Mouse (Mus musculus): ENCODE measurements around the gene Cisd3. TPM values are rescaled to one million over a fixed set of nuclear protein-coding genes. Genes with fewer than 3 reads are reported as not detected.
"Not testable (repeated sequence)": the region's sequence is repeated elsewhere in the genome, so short reads cannot be mapped to it uniquely, and the experiment has no call there.

Cisd3 gene
- 10 to 100 TPM; 91.3 to 99.5 TPM for polyA plus RNA-seq (2017; shearing (Covaris generic))

DNA sequence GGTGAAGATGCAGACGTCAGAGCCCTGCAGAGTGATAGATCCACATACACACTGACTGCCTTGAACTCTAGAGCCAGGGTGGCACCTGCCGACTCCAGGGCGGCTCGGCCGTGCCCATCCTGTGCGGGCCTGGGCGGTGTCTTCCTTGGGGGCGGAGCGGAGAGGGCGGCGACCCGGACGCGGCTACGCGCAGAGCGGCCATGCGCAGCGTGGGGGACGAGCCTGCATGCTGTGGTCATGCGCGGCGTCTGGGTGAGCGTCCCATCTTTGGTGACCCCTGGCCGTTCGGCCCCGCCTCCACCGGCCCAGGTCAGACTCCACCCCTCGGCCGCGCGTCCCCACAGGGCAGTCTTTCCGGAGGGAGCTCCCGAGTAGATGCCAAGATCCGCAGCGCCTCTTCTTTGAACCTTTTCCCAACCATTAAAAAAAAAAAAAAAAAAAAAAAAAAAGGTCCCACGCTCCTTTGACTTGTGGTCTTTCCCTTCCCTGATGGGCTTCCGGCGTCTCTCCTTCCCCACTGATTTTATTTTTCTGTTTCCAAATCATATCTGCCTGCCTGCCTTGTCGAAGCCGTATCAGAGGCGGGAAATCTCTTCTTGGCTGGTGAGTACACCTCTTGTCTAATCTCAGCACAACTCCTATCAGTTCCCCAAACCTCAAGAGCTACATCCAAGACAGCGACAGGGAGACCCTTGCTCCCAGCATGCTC, at the start of gene Cisd3:
TSS of gene Cisd3 (plus strand) at position 214 of the 709 bp plus-strand sequence.
- ATAC-seq = peak; percentile 60

DNA sequence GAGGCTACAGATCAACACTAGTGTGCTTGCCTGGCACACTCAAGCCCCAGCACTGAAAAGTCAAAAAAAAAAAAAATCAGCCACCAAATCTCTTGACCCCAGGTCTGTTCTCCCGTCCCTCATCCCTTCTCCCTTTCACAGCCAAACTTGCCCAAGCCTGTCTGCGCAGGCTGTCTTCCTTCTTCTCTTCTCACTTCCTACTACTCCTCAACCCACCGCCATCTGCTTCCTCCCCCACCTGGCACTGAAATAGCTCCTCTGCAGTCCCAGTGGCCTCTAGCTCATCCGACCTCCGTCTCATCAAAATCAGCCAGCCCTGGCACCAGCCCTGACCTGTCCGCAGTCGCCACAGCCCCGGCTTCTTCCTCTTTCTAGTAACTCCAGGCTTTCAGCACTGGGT, 44.0 kb upstream of the Cisd3 start:
- no peak for ATAC-seq

DNA sequence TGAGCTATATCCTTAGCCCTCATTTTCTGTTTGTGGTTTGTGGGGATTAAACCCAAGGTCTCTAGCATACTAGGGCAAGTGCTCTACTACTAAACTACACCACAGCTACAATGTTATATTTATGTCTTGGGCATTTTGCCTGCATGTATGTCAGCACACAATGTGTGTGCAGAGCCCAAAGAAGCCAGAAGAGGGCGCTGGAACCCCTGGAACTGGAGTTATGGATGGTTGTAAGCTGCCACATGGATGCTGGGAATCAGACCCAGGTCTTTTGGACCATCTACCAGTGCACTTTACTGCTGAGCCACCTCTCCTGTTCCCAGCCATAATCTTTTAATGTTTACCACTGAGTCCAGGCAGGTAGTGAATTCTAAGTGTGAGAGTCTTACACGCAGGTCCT, 42.9 kb upstream of the Cisd3 start:
- ATAC-seq = no peak

DNA sequence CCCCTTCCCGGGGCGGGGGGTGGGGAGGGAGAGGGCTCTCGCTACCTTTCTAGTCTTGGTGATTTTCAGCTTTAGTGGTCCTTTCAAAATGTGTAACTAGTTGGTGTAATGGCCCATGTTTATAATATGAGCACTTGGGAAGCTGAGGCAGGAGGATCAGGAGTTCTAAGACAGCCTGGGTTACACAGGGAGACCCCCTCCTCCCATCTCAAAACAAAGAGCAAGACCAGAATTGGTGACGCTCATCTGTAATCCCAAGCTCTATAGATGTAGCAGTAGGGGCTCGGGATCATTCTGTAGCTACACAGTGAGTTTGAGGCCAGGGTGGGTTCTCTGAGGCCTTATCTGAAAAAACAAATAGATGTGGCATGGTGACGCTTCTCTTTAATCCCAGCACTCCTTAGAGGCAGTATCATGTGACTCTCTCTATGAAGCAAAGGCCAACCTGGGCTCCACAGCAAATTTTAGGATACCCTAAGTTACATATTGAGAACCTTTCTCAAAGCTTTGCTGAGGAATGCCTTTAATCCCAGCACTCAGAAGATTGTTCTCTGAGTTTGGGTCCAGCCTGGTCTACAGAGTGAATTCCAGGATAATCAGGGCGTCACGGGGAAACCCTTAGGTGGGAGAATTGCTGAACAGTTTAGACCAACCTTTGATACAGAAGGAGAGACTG, 42.1 kb upstream of the Cisd3 start:
- ATAC-seq = no peak

DNA sequence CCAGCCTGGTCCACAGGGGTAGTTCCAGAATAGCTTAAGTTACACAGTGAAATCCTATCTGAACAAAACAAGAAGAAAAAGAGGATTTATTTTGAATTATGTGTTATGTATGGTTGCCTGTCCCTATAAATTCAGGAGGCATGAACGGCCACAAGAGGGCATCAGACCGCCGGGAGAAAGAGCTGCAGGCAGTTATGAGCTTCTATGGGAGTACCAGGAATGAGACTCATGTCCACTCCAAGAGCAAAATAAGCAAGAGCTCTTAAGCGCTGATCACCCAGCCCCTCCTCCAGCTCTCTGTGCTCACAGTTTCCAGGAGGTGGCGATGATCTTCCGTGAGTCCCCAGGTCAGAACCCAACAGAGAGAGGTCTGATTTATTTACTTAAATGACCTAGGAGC, 40.8 kb upstream of the Cisd3 start:
- no peak for ATAC-seq

DNA sequence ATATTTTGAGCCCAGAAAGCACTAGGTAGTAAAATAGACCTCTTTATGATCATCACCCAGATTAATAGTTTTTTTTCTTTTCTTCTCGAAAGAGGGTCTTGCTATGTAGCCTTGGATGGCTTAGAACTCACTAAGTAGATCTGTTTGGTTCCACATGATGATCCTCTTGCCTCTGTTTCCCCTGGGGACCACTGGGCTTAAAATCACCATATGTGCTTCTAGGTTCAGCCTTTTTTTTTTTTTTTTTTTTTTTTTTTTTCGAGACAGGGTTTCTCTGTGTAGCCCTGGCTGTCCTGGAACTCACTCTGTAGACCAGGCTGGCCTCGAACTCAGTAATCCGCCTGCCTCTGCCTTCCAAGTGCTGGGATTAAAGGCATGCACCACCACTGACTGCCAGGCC, 37.1 kb upstream of the Cisd3 start:
- ATAC-seq = not testable (repeated sequence)

DNA sequence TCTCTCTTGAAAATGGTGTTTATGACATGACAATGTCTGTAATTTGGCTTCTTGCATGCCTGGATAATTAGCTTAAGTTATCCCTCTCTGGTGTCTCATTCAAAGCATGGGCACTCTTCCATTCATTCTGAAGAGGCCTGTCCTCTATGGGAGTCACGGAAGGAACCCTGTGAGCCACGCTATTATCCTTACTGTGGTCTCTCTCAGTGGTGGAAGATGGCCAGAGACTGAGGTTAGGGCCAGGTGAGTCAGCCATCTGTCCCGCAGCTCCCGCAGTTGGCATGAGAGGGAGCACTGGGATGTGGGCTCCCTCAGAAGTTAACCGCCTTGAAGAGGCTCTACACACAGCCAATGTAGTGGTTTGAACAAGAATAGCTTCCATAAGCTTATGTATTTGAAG, 35.3 kb upstream of the Cisd3 start:
- no peak for ATAC-seq

DNA sequence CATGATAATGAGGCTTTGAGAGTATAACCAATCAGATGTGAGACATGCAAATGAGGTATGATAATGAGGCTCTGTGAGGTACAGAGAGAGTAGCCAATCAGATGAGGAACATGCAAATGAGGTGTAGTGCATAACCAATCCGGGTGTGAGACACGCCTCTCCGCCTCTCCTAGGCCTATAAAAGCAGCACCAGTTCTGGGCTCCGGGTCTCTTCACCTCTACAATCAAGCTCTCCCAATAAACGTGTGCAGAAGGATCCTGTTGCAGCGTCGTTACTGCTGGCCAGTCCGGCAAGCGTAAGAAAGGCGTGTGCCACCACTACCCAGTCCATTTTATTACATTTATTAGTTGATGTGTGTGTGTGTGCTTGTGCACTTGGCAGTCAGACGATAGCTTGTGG, 32.2 kb upstream of the Cisd3 start:
- ATAC-seq = not testable (repeated sequence)

DNA sequence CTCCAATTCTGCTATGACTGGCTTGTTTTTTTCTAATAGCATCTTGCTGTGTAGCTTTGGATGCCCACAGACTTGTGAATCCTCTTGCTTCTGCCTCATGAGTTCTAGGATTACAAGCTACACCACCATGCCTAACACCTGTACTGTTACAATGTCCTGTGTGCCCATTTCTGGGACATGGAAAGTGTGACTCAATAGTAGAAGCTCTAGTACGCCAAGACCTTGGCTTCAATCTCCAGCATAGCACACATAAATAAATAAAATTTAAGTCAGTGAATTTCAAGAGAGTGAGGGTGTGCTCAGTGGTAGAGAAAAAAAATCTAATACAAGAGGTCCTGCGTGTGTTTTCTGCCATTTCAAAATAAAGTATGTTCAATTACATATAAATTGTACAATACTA, 31.4 kb upstream of the Cisd3 start:
- no peak for ATAC-seq

DNA sequence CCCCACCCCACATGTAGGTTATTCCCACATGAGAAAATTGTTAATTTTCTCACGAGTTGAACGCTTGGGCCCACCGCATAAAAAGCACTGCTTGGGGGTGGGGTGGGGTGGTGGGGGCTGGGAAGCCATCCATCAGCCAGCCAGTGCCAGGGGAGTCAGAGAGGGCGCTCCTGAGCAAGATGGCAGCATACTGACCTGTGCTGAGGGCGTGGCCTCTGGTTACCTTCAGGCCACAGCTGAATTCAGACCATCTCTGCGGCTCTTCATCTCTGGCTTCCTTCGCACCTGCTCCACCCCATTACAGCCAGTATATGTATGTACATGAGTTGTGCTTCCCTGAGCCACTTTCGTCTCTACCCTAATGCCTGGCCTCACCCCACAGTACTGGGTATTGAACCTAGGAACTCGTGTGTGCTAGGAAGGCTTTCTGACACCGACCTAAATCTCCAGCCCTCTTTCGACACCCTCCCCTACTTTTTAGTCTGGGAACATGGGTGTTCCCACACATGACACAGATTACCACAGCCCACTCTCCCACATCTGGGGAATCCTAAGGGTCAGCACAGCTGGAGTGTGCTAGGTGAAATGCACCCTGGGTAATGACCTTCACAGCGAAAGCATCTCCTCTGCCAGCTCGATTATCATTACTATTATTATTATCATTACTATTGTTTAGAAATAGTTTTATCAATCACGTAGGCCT, 29.2 kb upstream of the Cisd3 start:
- ATAC-seq = no peak

DNA sequence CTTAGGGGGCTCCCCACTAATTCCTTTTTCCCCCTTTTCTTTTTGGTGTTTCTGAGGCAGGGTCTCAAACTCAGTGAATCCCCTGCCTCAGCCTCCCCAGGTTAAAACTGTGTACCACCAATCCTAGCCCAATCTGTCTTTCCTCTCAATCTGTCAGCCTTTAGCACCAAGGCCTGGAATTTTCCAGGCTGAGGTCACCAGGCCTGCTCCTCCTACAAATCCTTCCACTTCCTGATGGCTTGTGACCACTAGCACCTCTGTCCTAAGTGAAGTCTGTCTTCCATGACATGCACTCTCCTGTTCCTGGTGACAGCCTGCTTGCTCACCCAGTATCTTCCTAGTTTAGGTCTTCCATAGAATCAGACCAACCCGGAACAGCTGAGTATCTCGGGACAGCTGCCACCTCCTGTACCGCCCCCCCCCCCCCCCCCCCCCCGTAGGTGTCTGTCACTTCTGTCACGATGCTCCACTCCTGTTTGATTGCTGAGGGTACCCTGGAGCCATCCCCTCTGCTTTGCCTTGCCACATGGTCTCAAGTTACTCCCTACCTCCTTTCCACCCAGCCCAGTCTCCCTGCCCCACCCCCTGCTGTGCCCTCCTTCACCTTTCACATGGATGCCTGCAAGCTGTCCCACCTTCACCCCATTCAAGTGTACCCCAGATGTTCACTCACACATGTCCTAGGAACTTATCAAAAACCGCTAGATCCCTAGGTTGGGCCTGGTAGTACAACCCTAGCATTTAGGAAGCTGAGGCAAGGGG, 28.3 kb upstream of the Cisd3 start:
- ATAC-seq = no peak

DNA sequence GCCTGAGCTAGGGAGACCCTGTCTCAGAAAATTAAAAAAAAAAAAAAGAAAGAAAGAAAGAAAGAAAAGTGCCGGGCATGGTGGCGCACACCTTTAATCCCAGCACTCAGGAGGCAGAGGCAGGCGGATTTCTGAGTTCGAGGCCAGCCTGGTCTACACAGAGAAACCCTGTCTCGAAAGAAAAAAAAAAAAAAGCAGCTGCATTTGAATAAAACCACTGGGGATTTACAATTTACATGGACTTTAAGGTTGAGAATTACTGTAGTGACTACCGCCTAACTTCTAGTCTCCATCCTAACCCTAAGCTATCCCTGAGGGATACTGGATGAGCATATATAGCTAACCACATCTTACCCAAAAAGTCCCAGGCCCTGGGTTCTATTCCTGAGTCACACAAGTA, 27.7 kb upstream of the Cisd3 start:
- not testable (repeated sequence) for ATAC-seq

DNA sequence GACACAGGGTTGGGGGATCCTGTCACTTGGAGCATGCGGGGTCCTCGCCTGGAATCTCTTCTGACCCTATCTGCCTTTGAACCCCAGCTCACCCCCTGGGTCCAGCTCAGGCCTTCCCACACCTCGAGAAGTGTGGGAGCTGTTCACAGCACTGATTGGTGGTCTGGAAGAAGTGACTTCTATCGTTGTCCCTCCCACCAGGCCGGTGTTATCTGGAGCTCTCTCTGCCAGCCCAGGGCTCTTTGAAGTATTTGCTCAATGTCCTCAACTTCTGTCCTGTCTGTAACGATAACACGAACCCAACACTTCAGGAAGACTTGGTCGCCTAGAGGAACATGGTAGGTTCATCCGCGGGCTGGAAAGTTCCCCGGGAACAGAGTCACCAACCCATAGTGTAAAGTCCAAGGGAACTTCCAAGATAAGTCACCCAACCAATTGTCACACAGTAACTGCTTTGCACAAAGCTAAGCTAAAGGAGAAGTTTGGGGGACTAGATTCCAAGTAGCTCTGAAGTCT, 26.8 kb upstream of the Cisd3 start:
- no peak for ATAC-seq

DNA sequence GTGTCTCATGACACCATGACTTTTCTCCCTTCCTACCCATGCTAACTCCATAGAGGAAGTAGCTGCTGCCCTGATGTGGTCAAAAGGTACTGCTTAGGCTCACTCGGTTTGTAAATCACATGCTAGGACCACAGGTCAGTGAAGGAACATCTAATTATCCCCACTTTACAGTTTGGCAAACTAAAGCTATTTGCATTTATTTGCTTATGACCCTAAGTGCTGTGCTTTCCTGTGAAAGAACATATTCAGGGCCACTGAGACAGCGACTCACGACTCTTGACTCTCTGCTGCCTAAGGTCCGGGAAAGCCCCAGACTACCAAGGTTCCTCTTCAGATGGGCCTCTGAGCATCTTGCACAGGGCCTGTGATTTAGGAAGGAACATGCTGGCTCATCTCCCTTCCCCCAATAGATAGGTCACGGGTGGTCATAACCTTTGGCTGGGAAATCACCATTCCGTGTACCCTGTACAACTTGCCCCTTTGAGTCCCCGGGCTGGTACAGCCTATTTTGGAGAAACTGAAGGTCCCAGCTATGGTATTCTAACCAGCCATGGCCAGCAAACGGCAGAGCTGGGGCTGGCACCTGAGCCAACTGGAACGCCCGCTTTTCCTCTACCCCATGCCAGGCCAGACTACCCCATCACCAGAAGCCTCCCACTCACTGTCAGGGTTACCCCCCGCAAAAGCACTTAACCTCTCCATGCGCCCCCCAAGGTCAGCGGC, 26.2 kb upstream of the Cisd3 start:
- peak; percentile 58 for ATAC-seq

DNA sequence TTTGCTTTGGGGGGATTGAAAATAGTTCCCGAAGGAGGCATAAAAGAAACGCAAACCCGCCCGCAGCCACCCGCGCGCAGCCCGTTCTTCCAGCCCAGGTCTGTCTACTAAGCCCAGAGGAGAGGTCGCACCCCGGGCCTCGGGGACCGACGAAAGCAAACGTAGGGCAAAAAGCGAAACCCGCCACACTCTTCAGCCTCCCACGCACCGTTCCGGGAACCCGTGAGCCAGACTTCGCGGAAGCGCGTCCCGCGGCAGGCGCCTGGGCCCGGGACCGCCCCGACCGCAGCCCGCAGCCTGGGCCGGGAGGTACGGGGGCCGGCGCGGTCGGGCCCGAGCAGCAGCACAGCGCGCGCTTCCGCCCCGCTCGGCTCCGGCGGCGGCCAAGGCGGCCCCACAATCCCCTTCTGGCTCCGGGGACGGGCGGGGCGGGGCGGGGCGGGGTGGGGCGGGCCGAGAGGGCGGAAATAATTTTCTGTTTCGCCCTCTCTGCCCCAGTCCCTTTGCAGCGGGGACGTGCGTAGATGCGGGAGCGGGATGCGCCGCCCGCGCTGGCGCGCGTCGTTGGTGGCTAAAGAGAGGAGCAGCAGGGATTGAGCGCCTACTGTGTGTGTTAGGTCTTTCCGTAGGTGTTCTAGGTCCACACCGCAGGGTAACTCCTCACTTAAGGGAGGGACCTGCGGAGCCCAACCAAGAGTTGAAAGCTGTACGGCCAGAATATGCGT, 25.5 kb upstream of the Cisd3 start:
- peak; percentile 35 for ATAC-seq

DNA sequence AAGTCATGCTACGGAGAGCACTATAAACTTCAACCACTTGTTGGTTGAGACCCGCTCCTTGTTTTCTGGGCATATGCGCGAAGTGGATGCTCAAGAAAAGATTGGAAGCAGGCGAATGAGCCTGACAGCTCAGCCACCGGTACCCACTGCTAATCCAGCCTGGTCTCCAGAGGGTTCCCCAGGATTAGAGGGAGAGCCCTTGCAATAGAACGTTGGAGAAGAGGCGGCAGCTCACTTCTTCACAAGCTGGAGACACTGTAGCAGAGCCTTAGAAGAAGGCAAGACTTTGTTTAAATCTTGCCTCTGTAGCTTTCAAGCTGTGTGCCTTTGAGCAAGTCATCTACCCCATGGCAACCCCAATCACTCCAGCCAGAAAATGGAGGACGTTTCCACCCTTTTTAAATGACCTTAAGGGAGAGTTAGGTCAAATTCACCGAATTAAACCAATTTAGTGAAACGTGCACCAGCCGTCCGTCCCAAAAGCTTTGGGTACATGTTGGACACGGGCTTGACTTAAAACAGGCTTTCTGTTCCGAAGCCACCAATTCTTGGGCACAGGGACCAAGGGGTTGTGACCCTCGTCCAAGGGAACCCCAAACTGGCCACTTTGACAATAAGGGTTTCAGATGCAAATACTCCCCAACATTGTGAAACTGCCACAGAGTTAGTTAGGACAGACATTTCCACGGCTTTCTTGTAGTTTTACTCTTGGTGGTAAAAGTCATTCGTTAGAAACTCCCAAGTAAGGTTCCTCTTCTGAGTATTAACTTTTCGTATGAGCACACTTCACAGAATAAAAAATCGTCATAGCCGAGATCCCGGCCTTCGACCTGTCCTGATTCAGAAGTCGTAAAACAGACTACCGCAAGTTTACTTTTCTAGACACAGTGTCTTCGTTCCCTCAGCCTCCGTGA, 24.6 kb upstream of the Cisd3 start:
- no peak for ATAC-seq

DNA sequence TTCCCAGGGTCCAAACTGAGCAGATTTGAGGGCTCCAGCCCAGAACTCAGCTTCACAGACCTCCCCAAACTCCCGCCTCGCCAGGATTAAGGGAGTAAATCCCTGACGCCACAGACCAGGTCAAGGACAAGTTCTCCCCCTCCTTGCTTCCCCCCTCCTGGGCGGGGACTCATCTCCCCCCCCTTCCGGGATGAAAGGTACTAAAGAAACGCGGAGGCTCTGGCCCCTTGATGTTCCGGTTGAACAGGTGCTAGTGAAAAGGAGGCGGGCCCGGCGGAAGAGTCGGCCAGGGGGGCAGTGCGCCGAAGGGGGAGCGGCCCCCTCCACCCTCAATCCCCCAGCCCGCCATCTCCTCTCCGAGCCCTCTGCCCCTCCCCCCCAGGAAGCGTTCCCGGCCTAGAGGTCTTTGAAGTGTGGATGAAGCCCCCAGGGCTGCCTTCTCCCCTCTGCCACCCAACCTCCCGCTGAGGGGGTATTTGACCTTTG, 23.9 kb upstream of the Cisd3 start:
- no peak for ATAC-seq

DNA sequence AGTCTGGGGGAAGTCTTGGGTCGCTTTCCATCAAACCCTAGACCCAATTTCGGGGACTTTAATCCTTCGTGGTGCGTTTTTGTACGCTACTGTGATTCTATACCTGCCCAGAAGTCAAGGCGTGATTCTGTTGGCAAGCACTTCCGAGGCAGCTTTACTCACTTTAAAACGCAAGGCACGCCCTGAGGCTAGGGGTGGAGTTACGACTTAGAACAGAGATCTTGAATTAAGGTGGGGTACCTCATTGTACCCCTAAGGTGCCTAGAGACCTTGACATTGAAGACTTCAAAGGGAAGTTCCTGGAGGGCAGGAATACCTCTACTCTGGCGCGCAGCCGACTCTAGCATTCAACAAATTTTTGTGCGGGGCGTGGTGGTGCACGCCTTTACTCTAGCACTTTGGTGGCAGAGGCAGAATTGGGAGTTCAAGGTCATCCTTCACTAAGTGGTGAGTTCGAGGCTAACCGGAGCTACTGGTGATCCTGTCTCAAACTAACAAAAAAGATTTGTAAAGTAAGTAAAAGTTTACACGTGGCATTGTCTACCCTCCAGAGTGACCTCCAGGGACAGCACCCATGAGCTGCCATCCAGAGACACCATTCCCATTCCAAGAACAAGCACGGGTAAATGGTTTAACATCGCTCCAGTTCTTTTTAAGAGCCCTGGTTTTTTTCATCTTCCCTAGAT, 23.3 kb upstream of the Cisd3 start:
- peak; percentile 32 for ATAC-seq

DNA sequence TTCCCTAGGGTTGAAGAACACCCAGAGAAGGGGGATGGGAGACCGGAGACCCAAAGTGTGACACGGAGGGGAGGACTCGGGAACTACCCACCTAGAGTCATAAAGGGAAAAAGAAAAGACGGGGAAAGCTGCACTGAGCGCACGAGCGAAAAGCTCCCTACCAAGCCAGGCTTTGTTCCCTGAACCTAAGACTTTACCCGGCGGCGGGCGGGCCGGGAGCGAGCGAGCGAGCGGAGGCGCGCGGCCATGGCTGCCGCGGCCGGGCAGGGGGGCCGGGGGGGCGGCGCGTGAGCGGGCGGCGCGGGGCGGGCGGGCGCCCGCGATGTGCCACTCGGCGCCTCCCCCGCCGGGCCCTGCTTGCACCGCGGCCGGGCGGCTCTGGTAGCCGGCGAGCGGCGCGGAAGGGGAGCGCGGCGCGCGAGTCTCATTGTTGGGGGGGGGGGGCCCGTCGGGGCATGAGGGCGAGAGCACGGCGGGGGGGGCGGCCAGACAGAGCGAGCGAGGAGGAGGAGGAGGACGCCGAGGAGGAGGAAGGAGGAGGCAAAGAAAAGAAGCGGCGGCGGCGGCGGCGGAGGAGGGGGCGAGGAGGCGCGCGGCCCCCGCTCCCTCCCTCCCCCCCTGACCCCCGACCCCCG, 22.6 kb upstream of the Cisd3 start, which contains the start of gene Mllt6:
TSS of gene Mllt6 (plus strand) at position 522 of the 635 bp plus-strand sequence.
- no peak for ATAC-seq

All from activated CD4-positive, CD25-positive, alpha-beta regulatory T cell, adult 4 months (primary cell).